Mouse (Mus musculus) embryonic facial prominence, embryonic 13.5 days (tissue): ENCODE results near the gene Shld1. TPM values are rescaled to one million over a fixed set of nuclear protein-coding genes. Genes with fewer than 3 reads are reported as not detected.

Experiments used
- ATAC-seq: fragments of 200-750 bp; cut with Nextera tagmentation; 2 replicates; pipeline ENCODE4 v1.8.0; 2017; ENCODE audit warnings: low read depth; ENCODE audit not compliant: insufficient number of reproducible peaks, insufficient read depth, low FRiP score, low TSS enrichment
- H3K27ac ChIP-seq: fragments of 300-500 bp; sonication (generic); 2 replicates; pipeline ENCODE4 v1.5.1; 2015; ENCODE audit warnings: moderate library complexity, mild to moderate bottlenecking, inconsistent platforms
- H3K27me3 ChIP-seq: fragments of 300-500 bp; sonication (generic); 2 replicates; pipeline ENCODE4 v1.6.1; 2015; ENCODE audit warnings: mild to moderate bottlenecking, inconsistent platforms
- H3K36me3 ChIP-seq: fragments of 300-500 bp; sonication (generic); 2 replicates; pipeline ENCODE4 v1.6.1; 2015; ENCODE audit warnings: mild to moderate bottlenecking, inconsistent platforms
- H3K4me1 ChIP-seq: fragments of 300-500 bp; sonication (generic); 2 replicates; pipeline ENCODE4 v1.6.1; 2015; ENCODE audit warnings: inconsistent platforms
- H3K4me2 ChIP-seq: fragments of 300-500 bp; sonication (generic); 2 replicates; pipeline ENCODE4 v1.6.1; 2015; ENCODE audit warnings: moderate library complexity, mild to moderate bottlenecking, inconsistent platforms
- H3K4me3 ChIP-seq: fragments of 300-500 bp; sonication (generic); 2 replicates; pipeline ENCODE4 v1.5.1; 2015; ENCODE audit warnings: mild to moderate bottlenecking, inconsistent platforms
- H3K9ac ChIP-seq: fragments of 300-500 bp; sonication (generic); 2 replicates; pipeline ENCODE4 v1.6.1; 2015; ENCODE audit warnings: mild to moderate bottlenecking, inconsistent platforms
- H3K9me3 ChIP-seq: fragments of 300-500 bp; sonication (generic); 2 replicates; pipeline ENCODE4 v1.6.1; 2016; ENCODE audit warnings: inconsistent platforms
- WGBS: fragments of 180-500 bp; shearing (Covaris S2); methylation state at CpG from one replicate; pipeline ENCODE4 v1.1.7; 2015; ENCODE audit warnings: mixed read lengths; 5-methylcytosine and 5-hydroxymethylcytosine counted together
- polyA plus RNA-seq: library from polyadenylated mRNA; unstranded; fragments of >200 nt; fragmentation: Nextera tagmentation; extraction: Ambion mirVana; gene quantifications from 2 replicates; pipeline ENCODE4 v1.2.1, GENCODE M21; 2015

Shld1 gene
- polyA plus RNA-seq, 1 experiment from 2014 or later: 15.0 TPM

- Histone ChIP-seq H3K4me1 (peaks cover 8% of the 10 kb centered on the region), H3K4me2 (no peak overlapping the region), H3K9me3 (no peaks in the 10 kb centered on the region), H3K27ac (no peak overlapping the region), H3K9ac (no peak overlapping the region), H3K36me3 (peaks cover 6% of the 10 kb centered on the region; the same call in 1 of the 2 replicates), H3K27me3 (no peaks in the 10 kb centered on the region), H3K4me3 (no peak overlapping the region)
- ATAC-seq: no peak
- WGBS: 85% methylated on average over 8 of the region's 8 CpGs
Observed at GRCm38 (mm10) chr2:132712061-132712460, 25.3 kb downstream of the Shld1 start.

GRCm38 (mm10) chr2:132714522-132714921 is 27.8 kb downstream of the Shld1 start:
- Histone ChIP-seq H3K36me3 (peaks cover 6% of the 10 kb centered on the region; the same call in 1 of the 2 replicates), H3K4me3 (no peak overlapping the region), H3K4me2 (no peak overlapping the region), H3K4me1 (no peaks in the 10 kb centered on the region), H3K9me3 (no peaks in the 10 kb centered on the region), H3K9ac (no peak overlapping the region), H3K27me3 (no peaks in the 10 kb centered on the region), H3K27ac (no peak overlapping the region)
- ATAC-seq: no peak
- 80% methylated on average over 7 of the region's 7 CpGs for WGBS

GRCm38 (mm10) chr2:132714946-132715345 is 28.2 kb downstream of the Shld1 start:
- peaks cover 6% of the 10 kb centered on the region; the same call in 1 of the 2 replicates for H3K36me3 ChIP-seq
- no peaks in the 10 kb centered on the region for H3K9me3 ChIP-seq
- ATAC-seq: no peak
- 94% methylated on average over 3 of the region's 3 CpGs for WGBS
- H3K4me2 ChIP-seq: no peak overlapping the region
- H3K4me3 ChIP-seq: no peak overlapping the region
- no peak overlapping the region for H3K9ac ChIP-seq
- no peaks in the 10 kb centered on the region for H3K4me1 ChIP-seq
- H3K27ac ChIP-seq: no peak overlapping the region
- H3K27me3 ChIP-seq: no peaks in the 10 kb centered on the region

- ATAC-seq: 0 out of 2 replicates have a peak, but pooled peaks have one; percentile 20
- no peak overlapping the region for H3K4me2 ChIP-seq
- no peaks in the 10 kb centered on the region for H3K4me1 ChIP-seq
- H3K9ac ChIP-seq: no peak overlapping the region
- H3K27ac ChIP-seq: no peak overlapping the region
- no peaks in the 10 kb centered on the region for H3K27me3 ChIP-seq
- no peak overlapping the region for H3K4me3 ChIP-seq
- no peaks in the 10 kb centered on the region for H3K9me3 ChIP-seq
- peaks cover 5% of the 10 kb centered on the region; the same call in 1 of the 2 replicates for H3K36me3 ChIP-seq
- WGBS: 63% methylated on average over 12 of the region's 12 CpGs
Observed at GRCm38 (mm10) chr2:132715421-132716070, 28.8 kb downstream of the Shld1 start.

GRCm38 (mm10) chr2:132716154-132716553 is 29.4 kb downstream of the Shld1 start:
- Histone ChIP-seq H3K4me1 (peaks cover 3% of the 10 kb centered on the region; the same call in 1 of the 2 replicates), H3K4me2 (no peak overlapping the region), H3K4me3 (no peak overlapping the region), H3K27ac (no peak overlapping the region), H3K9ac (no peak overlapping the region), H3K36me3 (no peaks in the 10 kb centered on the region), H3K27me3 (no peaks in the 10 kb centered on the region), H3K9me3 (no peaks in the 10 kb centered on the region)
- 36% methylated on average over 5 of the region's 5 CpGs for WGBS
- no peak for ATAC-seq

GRCm38 (mm10) chr2:132716901-132717536 is 30.3 kb downstream of the Shld1 start:
- no peaks in the 10 kb centered on the region for H3K27me3 ChIP-seq
- no peak overlapping the region for H3K4me2 ChIP-seq
- H3K9ac ChIP-seq: no peak overlapping the region
- H3K36me3 ChIP-seq: no peaks in the 10 kb centered on the region
- no peak for ATAC-seq
- no peak overlapping the region for H3K27ac ChIP-seq
- H3K4me3 ChIP-seq: no peak overlapping the region
- H3K4me1 ChIP-seq: peaks cover 11% of the 10 kb centered on the region
- no peaks in the 10 kb centered on the region for H3K9me3 ChIP-seq
- 92% methylated on average over 9 of the region's 9 CpGs for WGBS

GRCm38 (mm10) chr2:132717537-132717912 is 30.8 kb downstream of the Shld1 start:
- WGBS: 90% methylated on average over 5 of the region's 5 CpGs

GRCm38 (mm10) chr2:132720921-132721566 is 34.3 kb downstream of the Shld1 start:
- no peaks in the 10 kb centered on the region for H3K36me3 ChIP-seq
- no peaks in the 10 kb centered on the region for H3K27me3 ChIP-seq
- 71% methylated on average over 9 of the region's 9 CpGs for WGBS
- H3K9ac ChIP-seq: no peak overlapping the region
- peaks cover 11% of the 10 kb centered on the region for H3K4me1 ChIP-seq
- no peaks in the 10 kb centered on the region for H3K9me3 ChIP-seq
- ATAC-seq: no peak
- no peak overlapping the region for H3K4me2 ChIP-seq
- H3K4me3 ChIP-seq: no peak overlapping the region
- H3K27ac ChIP-seq: no peak overlapping the region

More at GRCm38 (mm10) chr2:132717537-132717912, 30.8 kb downstream of the Shld1 start:
- peaks cover 11% of the 10 kb centered on the region for H3K4me1 ChIP-seq
- no peak overlapping the region for H3K4me3 ChIP-seq
- no peaks in the 10 kb centered on the region for H3K36me3 ChIP-seq
- no peaks in the 10 kb centered on the region for H3K9me3 ChIP-seq
- no peak overlapping the region for H3K9ac ChIP-seq
- no peak overlapping the region for H3K27ac ChIP-seq
- no peaks in the 10 kb centered on the region for H3K27me3 ChIP-seq
- ATAC-seq: no peak
- H3K4me2 ChIP-seq: no peak overlapping the region

GRCm38 (mm10) chr2:132721844-132722243 is 35.1 kb downstream of the Shld1 start:
- H3K4me2 ChIP-seq: no peak overlapping the region
- H3K4me1 ChIP-seq: peaks cover 11% of the 10 kb centered on the region
- H3K27me3 ChIP-seq: no peaks in the 10 kb centered on the region
- no peak for ATAC-seq
- no peak overlapping the region for H3K4me3 ChIP-seq
- no peak overlapping the region for H3K9ac ChIP-seq
- H3K27ac ChIP-seq: no peak overlapping the region
- H3K36me3 ChIP-seq: no peaks in the 10 kb centered on the region
- WGBS: 93% methylated on average over 2 of the region's 2 CpGs
- H3K9me3 ChIP-seq: no peaks in the 10 kb centered on the region

- no peaks in the 10 kb centered on the region for H3K9me3 ChIP-seq
- no peaks in the 10 kb centered on the region for H3K27me3 ChIP-seq
- no peak overlapping the region for H3K4me3 ChIP-seq
- H3K36me3 ChIP-seq: no peaks in the 10 kb centered on the region
- ATAC-seq: no peak
- H3K4me2 ChIP-seq: no peak overlapping the region
- no peak overlapping the region for H3K27ac ChIP-seq
- peaks cover 11% of the 10 kb centered on the region for H3K4me1 ChIP-seq
- WGBS: 76% methylated on average over 5 of the region's 5 CpGs
- no peak overlapping the region for H3K9ac ChIP-seq
Observed at GRCm38 (mm10) chr2:132723958-132724431, 37.3 kb downstream of the Shld1 start.

- Histone ChIP-seq H3K9me3 (no peaks in the 10 kb centered on the region), H3K4me1 (peaks cover 11% of the 10 kb centered on the region), H3K4me3 (no peak overlapping the region), H3K27ac (no peak overlapping the region), H3K9ac (no peak overlapping the region), H3K4me2 (no peak overlapping the region), H3K36me3 (no peaks in the 10 kb centered on the region), H3K27me3 (no peaks in the 10 kb centered on the region)
- no peak for ATAC-seq
- 91% methylated on average over 7 of the region's 7 CpGs for WGBS
Observed at GRCm38 (mm10) chr2:132724561-132724960, 37.8 kb downstream of the Shld1 start.
